Mouse (Mus musculus): ENCODE results near the gene Pidd1. TPM values are rescaled to one million over a fixed set of nuclear protein-coding genes. Genes with fewer than 3 reads are reported as not detected.

The Pidd1 gene
- 4.7 and 4.8 TPM in 2 replicates for polyA plus RNA-seq (2012; rRNA removed)

DNA sequence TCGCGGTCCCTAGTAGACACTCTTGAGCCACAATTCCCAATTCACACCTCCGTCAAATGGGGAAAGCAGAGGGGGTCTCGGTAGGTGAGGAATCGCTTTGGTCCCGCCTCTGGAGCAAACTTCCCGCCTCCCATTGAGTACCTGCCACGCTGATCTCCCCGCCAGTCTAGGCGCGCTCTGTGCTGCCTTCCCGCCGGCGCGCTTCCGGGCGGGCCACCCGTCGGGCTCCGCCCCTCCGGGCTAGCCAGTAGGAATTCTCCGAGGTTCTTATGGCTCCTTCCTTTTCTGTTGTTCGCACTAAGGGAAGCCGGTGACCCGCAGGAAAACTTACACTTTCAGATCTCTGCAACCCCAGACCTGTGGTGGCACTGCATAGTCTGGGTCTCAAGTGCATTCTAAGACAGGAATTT, at the start of gene Pidd1:
Gene Pidd1, minus strand, starts transcription at position 198 of the 410 bp plus-strand sequence.
- DNase-seq (ENCODE audit: low spot score) = peak; percentile 54

DNA sequence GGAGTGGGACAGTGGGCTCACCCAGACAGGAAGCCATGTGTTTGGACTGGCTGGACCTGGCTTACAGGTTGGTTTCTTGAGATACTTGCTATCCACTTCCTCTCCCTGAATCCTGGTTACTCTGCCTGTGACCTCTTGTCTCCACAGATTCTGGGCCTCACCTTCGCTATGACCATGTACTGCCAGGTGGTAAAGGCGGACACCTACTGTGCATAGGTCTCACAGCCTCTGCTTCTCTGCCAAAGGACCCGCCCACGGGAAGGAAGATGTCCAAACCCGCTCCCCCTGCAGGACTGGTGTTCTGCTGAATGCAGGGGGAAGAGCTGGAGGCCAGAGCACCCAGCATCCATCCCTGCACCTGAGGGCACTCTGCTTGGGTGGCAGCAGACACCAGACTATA, 48.9 kb upstream of the Pidd1 start:
- DNase-seq (ENCODE audit: low spot score) = no peak

DNA sequence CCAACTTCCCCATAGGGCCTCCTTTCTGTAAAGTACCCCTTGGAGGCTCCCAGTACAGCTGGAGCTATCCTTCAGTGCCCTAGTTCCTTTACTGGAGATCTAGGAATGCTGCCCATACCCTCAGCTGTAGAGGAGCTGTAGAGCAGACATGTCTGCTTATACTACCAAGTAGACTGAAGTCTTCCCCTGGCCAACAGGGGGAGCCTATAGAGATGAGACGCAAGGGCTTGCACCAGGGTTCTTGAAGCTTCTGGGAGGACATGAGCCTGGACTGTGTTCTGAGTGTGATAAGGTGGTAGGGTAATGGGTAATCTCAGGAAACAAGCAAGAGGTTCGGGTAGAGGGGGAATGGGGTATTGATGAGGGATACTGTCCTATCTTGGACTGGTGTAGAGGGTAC, 47.3 kb upstream of the Pidd1 start:
- DNase-seq (ENCODE audit: low spot score) = no peak

DNA sequence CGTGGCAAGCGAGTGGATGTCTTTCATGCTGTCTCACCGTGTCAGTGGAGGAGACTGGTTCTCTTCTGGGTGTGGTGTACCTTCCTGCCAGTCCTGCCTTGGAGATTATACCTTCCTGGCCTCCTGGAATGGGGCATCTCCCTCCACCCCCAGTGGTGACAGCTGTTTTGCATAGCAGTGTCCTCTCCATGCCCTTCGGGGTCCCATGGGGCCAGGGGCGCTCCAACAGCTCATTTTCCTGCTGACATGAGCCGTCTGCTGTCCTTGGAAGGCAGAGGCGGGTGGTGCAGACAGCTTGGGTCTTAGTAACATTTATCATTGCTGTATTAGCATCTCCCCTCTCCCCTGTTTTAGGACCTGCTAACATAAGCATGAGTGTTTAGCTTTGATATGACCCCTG, 43.3 kb upstream of the Pidd1 start:
- DNase-seq (ENCODE audit: low spot score) = no peak

DNA sequence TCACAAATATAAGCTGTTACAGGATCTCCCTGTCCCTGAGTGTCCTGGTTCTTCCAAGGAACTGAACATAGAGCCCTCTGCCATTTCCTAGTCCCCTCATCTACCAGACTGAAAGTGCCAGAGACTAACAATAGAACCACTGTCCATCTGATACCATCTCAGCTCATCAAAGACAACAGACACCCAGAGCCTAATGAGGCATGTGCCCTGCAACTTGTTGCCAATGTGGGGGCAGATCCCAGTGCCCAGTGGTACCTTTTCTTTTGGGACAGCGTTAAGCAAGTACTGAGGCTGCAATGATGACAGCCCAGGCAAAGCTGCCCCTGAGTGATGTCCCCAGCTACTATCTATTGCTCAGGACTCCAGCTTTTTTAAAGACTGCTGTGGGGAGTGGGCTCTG, 42.4 kb upstream of the Pidd1 start:
- no peak for DNase-seq (ENCODE audit: low spot score)

DNA sequence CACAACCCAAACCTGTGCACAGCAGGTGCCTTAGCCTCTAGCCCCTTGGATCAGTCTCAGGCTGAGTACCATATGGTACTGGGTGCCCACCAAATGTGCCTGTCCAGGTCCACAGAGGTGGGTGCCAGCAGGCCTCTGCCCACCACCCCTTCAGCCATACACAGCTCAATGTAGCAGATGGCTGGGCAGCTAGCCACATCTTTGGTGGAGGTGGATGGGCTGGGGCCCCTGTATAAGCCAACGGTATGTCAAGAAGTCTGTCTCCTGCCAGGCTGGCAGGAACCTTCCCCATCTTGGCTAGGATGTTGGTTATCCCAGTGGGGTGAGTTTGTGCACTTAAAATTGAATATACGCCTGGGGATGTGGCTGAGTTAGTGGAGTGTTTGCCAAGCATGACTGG, 41.8 kb upstream of the Pidd1 start:
- DNase-seq (ENCODE audit: low spot score) = no peak

DNA sequence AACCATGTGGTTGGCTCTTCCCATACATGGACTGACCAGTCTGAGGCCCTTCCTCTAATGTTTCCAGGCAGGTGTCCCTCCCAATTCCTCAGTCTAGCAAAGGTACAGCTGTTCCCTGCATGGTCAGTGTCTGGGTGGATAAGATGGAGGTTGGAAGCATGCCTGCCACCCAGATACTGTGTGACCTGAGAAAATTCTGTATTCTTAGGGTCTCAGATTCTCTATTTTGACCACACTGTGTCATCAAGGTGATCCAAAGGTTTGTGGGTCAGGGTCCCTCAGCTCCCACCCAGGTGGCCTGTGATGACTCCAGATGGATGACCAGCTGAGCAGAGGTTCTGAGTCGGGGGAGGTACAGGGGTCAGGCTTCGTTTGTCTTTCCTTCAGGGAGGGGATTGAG, 41.4 kb upstream of the Pidd1 start:
- DNase-seq (ENCODE audit: low spot score) = no peak

DNA sequence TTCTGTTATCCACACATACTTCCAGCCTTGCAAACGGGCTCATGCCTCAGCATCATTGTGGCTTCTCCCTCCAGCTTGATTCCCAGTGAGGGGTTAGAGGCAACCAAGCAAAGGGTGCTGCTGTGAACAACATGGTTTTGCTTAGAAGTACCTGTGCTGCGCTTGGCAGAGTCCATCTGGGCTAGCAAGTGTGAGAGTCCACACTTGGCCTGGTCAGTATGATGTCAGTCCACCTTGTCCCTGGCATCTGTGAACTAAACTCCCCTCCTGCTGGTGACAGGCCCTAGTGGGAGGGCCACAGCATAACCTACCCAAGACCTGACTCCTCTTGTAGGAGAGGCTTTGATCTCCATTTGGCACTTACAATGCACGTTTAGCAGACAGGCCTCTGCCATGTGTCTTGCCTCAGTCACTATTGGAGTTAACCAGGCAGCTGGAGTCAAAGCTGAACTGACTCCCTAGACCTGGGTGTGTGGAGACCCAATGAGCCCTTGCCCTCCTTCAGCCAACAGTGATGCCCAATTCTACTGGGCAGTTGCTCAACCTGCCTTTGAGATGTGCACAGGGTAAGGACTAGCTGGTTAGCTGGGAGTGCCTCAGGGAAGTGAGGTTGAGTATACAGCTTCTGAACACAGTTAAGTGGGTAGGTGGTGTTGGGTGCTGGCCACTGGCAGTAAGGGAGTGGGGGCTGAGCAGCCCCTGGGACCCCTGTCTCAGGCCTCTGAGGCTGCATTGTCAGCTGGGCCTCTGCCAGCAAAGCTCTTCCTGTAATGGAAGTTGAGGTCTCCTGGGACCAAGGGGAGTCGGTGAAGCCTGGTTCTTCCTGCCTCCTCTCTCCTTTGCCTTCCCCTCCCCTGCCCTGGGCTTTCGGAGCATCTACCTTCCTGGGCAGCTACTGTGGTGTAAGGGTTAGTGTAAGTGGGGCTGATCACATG, 40.6 kb upstream of the Pidd1 start:
- DNase-seq (ENCODE audit: low spot score) = no peak

DNA sequence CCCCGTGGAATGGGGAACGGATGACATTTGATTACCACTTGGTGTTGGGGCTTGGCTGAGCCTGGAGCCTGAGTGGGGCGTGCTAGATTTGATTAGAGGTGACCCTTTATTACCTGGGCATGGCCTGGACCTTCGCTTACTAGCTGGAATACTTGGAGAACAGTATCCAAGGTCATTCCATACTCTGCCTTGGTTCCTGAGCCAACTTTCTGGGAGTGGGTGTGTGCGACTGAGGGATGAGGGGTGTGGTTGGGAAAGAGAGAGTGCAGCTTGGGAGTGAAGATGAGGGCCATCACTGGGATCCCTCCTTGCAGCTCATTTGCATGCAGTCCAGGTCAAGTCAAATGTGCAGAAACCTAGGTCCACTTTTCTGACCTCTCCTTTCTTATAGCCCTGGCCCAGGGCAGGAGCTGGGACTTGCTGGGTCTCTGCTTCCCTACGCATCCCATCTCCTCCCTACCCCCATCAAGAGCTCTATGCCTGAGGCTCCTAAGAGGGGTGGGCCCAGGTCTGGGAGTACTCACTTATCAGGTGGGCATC, 39.4 kb upstream of the Pidd1 start:
- no peak for DNase-seq (ENCODE audit: low spot score)

DNA sequence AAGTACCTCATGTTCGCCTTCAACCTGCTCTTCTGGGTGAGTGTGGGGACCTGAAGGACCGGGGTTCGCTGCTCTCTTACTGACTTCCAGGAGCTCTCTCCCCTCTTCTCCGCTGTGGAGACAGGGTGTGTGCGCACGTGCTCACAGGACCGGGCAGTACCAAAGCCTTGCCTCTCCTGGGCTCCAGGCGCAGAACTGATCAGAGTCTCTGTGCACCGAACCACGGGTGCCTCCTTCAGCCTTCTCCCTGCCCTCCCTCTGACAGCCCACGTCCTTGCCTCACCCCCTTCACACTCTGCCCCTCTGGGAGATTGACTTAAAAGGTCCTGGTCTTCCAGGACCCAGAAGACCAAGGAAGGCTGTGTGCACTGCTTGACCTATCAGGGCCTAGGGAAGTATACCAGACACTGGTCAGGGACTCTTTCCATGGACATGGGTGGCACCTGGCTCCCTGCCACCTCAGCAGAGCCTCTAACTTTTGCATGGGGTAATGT, 38.8 kb upstream of the Pidd1 start:
- no peak for DNase-seq (ENCODE audit: low spot score)

DNA sequence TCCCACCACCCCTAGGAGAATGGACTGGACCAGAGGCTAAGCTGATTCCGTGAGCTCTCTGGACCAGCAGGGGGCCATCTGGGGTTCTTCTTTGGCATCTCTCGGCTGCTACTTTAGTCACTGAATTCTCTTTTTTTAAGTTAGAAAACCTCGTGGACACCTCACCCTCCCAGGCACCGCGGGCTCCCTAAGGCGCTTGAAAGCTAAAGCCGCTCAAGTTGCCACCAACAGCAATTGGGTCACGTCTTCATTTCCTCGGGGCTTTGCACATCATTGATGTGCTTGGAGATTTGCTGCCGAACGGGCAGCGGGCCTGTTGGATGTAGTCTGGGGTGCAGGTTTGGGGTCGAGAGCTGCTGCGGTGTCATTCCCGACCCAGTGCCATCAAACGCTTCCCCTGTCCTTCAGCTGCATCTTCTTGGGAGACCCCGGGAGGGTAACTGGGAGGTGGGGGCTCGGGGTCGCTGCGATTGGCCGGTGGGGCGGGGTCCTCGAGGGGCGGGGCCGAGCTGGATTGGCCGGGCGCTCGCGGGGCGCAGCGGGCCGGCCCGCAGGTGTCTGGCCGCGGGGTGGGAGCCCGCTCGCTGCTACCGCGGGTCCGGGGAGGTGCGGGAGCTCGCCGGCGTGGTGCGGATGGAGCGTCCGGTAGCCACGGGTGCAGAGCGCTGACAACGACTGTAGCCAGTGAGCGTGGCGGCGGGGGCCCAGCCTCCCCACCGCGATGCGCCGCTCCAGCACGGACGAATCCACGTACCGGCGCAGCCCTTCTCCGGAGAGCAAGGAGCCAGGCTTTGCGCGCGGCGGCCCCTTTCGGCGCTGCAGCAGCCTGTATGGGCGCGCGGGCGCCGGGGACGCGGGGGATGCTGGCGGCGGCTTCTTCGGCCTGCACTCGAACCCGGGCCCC, 37.9 kb upstream of the Pidd1 start:
- DNase-seq (ENCODE audit: low spot score) = no peak

DNA sequence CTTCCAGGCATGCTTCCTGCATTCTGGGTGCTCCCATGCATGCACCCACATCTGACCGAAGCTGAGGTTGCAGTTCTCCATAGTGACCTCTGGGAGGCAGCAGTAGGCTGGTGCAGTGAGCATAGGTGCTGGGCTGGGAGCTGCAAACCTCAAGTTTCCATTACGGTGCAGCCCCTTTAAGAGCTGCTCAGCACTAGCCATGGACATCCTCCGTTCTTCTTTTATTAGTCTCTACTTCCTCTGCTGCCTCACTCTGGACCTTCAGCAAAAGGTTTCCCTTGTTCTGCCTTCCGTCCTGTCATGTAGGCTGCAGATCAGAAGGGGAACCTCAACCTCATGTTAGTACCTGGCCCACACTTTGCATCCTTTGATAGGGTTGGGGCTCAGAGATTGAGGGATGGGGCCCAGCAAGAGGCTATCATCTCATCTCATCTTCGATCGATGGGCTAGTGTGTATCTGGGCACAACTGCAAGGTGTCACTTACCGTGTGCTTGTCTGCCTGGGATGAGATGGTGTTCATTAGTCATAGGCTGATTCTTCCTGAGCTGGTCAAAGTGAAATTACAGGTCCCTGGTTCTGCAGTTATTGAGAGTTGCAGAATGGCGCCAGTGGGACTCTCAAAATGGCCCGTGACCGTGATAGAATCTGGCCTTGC, 37.1 kb upstream of the Pidd1 start:
- no peak for DNase-seq (ENCODE audit: low spot score)

DNA sequence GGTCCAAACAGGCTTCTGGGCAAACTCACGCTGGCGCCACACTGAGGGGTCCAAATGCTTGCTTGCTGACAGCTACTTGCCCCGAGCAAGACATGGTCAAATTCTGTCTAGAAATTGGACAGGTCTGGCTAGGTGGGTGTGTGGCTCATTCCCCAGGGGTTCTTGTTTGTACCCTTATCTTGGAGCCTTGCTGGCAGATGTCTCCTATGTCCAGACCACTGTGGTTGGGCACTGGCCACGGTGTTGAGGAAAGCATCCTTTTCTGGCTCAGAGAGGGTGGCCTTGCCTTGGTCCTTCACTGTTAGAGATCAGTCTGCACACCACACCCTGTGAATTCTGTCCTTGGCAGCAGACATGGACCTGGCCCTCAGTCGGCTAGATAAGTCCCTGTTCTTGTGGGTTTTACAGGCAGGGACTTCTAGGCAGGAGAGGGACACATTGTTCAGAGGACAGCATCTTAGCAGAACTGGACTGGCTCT, 34.5 kb upstream of the Pidd1 start:
- DNase-seq (ENCODE audit: low spot score) = no peak

DNA sequence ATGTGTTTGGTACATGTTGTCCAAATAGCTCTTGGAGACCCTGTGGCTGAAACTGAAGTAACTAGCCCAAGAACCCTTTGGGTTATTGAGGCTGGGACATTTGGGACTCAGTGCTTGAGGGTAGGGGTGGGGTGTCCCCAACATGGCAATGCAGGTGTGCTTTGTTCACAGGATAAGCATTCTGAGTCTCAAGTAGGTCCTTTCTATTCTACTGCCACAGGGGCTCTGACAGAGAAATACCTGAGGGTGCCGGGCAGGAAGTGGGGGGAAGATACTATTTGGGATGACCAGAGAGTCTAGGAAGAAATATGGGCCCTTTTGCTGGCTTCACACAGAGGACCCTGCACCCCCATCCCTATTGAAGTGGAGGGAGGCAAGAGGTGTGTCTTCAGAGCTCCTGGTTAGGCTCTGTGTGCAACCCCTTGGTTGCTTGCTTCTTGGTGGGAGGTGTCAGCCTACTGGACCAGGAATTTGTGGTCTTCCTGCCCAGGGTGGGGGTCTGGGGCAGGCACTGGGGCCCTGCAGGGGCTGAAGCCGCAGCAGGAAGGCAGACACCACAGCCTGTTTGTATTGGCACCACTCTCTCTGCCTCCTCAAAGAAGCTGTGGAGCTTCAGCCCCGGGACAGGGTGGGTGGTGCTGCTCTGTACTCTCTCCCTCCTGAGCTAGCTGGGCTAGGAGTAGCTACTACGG, 33.9 kb upstream of the Pidd1 start:
- DNase-seq (ENCODE audit: low spot score) = no peak

DNA sequence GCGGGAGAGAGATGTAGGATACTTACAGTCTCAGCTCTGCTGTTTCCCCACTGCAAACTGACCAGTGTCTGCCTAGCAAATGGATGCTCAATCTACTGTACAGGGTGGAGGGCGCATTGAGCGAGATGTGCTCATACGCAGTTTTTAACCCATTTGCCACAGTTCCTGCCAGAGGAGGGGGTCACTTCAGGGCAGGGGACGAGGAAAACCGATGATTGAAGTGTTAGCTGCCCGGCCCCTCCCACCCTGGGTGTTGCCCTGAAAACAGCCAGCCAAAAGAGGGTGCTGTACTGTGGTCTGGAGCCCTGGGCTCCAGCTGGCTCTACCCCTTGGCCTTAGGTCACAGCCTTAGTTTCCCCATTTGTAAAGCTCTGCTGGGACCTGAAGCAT, 33.2 kb upstream of the Pidd1 start:
- no peak for DNase-seq (ENCODE audit: low spot score)

DNA sequence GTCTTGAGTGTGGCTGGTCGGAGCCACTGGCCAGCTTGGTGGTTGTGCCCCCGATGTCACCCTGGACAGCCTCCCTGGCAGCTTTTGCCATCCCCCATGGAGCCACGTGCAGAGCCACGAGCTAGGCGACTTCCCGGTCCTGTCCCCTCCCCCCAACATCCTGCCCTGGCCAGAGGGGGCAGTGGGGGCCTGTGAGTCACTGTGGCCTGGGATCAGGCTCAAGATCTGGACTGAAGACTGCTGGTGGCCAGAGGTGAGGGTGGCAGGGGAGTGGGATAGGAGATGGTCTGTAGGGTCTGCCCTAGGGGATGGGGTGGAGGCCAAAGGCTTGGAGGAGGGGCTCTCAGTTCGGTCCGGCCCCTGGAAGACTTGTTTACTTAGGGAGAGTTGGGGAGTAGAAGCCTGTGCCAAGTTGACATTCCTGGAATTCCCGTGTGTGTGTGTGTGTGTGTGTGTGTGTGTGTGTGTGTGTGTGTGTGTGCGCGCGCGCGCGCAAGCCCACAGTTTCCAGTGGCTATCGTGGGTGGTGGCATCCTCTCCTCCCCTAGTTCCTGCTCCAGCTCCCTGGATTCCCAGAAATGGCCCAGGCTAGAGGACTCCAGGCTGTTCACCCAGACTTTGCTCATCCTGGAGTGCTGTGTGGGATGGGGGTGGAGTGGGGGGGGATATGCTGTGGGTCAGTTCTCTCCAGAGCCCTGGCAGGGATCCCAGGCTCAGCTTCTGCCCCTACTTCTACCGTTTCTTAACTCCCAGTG, 32.6 kb upstream of the Pidd1 start:
- DNase-seq (ENCODE audit: low spot score) = peak; percentile 82

DNA sequence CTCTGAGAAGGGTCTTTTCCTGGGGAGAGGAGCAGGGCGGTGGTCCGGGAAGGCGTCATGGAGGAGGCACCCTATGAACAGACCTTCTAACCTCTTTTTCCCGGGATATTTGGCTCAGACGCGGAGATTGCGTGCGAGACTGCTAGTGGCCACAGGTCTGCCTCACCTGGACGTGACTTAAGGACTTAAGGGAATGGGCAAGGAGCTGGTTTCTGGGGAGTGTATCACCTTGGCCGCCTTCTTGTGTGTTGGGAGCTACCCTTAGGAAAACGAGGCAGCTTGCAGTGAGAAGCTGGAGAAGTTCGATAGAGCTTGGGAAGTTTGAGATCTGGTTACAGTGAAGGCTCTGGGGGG, 32.0 kb upstream of the Pidd1 start:
- DNase-seq (ENCODE audit: low spot score) = no peak

DNA sequence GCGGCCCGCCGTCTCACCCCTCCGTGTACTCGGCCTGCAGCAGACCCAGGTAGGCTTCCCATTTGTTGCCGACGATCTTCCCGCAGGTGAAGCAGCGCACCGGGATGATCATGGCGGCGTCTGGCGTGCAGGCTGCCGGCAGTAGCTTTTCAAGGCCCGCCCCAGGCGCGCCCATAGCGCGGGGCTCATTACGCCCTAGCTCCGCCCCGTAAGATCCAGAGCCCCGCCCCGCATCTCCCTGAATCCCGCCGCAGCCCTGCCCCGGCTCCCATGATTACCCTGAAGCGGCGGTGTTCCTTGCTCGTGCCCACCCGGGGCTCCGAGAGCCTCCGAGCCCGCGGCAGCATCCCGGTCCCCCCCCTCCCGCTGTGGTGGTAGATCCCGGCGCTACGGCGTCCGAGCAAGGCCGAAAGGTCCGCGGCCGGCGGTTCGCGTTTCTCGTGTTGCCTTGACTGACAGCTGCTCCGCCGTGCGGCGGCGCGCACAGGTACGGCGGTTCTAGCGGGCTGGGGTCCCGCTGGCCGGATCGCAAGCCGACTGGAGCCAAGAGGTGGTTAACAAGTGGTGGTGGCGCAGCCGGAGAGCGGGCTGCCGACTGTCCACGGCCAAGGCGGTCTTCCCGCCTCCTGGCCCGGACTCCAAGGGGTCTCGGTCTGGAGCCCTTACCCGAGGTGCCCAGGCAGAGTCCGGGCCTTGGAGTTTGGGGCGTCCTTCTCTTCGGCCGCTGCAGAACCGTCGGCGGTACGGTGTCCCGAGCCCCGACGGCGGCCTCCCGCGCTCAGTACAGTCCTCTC, 31.4 kb upstream of the Pidd1 start, which contains the start of the genes Polr2l and Tspan4:
Gene Polr2l, minus strand, starts transcription at position 122 of the 794 bp plus-strand sequence.
Gene Tspan4, plus strand, starts transcription at position 230 of the 794 bp plus-strand sequence.
- DNase-seq (ENCODE audit: low spot score) = peak; percentile 88

DNA sequence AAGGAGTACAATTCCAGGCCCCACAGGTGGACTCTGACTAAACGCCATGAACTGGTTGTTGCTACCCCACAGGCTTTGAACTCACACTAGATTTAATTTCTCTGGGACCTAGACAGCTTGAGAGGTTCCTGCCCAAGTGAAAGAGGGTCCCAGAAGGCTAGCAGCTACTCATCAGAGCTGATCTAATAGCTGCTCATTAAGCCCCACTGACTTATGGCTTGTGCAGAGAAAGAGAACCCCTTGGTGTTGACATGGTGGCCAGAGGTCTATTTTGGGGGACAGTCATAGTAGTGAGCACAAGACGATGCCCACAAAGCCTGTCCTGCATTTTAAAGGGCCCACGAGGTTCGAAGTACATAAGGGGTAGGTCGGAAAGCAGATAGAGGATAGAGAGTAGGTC, 30.3 kb upstream of the Pidd1 start:
- no peak for DNase-seq (ENCODE audit: low spot score)

Data from urinary bladder, adult 2 months (tissue).